Mouse (Mus musculus) mouse embryonic stem cell (cell line): Measurements from ENCODE around the gene Olfr156.

Source experiments
- in situ Hi-C, 2 experiments: fragments of 300-500 bp; cut with MboI; formaldehyde crosslinking; loops; 1 replicate in 1 of 2; 3 replicates in 1 of 2; pipeline ENCODE4 v1.14.3; 2019 to 2020; ENCODE audit warnings: low sequenced_read_pairs in 2 of 2, low pct_unique_long_range_greater_than_20kb in 1 of 2, mixed read lengths in 1 of 2; ENCODE audit not compliant: unreplicated experiment in 1 of 2

Gene Olfr156

GRCm38 (mm10) chr4:43770909-43771308, 52.8 kb downstream of the Olfr156 start, which contains the start of gene Olfr159:
Gene Olfr159 (minus strand): TSS chr4:43771009.
- in situ Hi-C loops = no loop called here
